Mouse (Mus musculus) stomach, embryonic 14.5 days (tissue): ENCODE measurements at regions not wholly inside any gene's neighbourhood (a gene's known extent, or its start where the extent isn't known, plus 50 kb on each side); places are given as distances from the start of the nearest gene placed in this dataset.

Source experiments
- ATAC-seq: fragments of 200-750 bp; cut with Nextera tagmentation; 2 replicates; pipeline ENCODE4 v1.8.0; 2017; ENCODE audit warnings: low read depth, moderate TSS enrichment; ENCODE audit not compliant: insufficient number of reproducible peaks, insufficient read depth, low FRiP score
- H3K27ac ChIP-seq: fragments of 300-500 bp; sonication (generic); 2 replicates; pipeline ENCODE4 v1.5.1; 2014; ENCODE audit warnings: mild to moderate bottlenecking, low read length, moderate library complexity, mixed read lengths
- H3K27me3 ChIP-seq: fragments of 300-500 bp; sonication (generic); 2 replicates; pipeline ENCODE4 v1.6.1; 2014; ENCODE audit warnings: low read length, control low read depth, mixed read lengths; ENCODE audit not compliant: control insufficient read depth, insufficient read depth
- H3K36me3 ChIP-seq: fragments of 300-500 bp; sonication (generic); 2 replicates; pipeline ENCODE4 v1.6.1; 2014; ENCODE audit warnings: mild to moderate bottlenecking, control low read depth, low read length, moderate library complexity, mixed read lengths; ENCODE audit not compliant: control insufficient read depth, insufficient read depth
- H3K4me1 ChIP-seq: fragments of 300-500 bp; sonication (generic); 2 replicates; pipeline ENCODE4 v1.6.1; 2014; ENCODE audit warnings: low read length, control low read depth, mixed read lengths; ENCODE audit not compliant: control insufficient read depth, insufficient read depth
- H3K4me2 ChIP-seq: fragments of 300-500 bp; sonication (generic); replicated peaks from 2 replicates; pipeline ENCODE4 v1.6.1; 2014; ENCODE audit warnings: low read depth, low read length, control low read depth
- H3K4me3 ChIP-seq: fragments of 300-500 bp; sonication (generic); 2 replicates; pipeline ENCODE4 v1.5.1; 2014; ENCODE audit warnings: low read depth, low read length, control low read depth
- H3K9ac ChIP-seq: fragments of 300-500 bp; sonication (generic); replicated peaks from 2 replicates; pipeline ENCODE4 v1.6.1; 2014; ENCODE audit warnings: low read depth, mild to moderate bottlenecking, control low read depth, low read length, moderate library complexity, mixed read lengths
- H3K9me3 ChIP-seq: fragments of 300-500 bp; sonication (generic); 2 replicates; pipeline ENCODE4 v1.6.1; 2016; ENCODE audit warnings: low read depth, low read length, control low read depth; ENCODE audit not compliant: control insufficient read depth
- WGBS: fragments of 180-500 bp; shearing (Covaris S2); extraction: QIAGEN DNeasy Blood & Tissue Kit; methylation state at CpG from one replicate; pipeline ENCODE4 v1.1.7; 2014; 5-methylcytosine and 5-hydroxymethylcytosine counted together

DNA sequence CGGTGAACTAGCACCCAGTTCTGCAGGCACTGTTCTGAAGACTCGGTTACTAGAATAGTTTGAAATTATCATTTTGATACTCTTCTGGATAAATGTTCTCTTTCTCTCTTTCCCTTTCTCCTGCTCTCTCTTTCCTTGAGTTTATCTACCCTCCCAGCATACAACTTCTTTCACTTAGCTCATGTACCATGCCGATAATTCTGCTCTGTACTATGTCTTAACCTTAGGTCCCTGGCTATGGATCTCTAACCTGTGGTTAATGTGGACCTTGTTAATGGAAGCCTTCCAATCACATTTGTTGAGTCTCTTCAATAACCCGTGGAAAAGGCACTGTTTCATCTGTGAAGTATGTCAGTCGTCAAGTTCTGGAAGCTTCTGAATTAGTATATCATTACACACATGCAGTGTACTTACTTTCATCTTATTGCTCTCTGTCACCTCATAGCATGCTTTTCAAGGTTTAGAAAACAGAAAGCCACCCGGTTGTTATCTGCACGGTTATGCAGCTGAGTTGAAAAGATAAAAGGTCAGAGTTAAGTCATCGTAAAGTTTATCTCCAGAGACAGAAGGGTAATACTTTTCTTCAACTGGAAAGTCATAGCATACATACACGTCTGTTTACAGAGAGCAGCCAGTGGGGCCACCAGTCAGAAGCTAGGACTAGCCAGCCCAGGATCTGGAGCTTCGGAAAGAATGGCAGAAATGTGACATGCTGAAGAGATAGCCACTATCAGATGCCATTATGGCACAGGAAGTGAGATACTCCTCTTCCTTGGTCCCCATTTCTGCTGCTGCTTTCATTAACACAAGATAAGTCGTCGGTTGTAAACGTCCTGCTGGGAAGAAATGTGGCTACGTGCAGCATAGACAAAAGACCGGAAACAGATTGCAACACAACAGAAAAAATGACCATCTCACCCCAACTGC, 157.6 kb upstream of the Rspo3 start:
- Histone ChIP-seq H3K9me3 (no peaks in the 10 kb centered on the region), H3K4me3 (no peak overlapping the region), H3K36me3 (no peaks in the 10 kb centered on the region), H3K27me3 (no peaks in the 10 kb centered on the region), H3K4me1 (no peaks in the 10 kb centered on the region), H3K4me2 (no peak overlapping the region), H3K9ac (no peak overlapping the region), H3K27ac (no peak overlapping the region)
- WGBS = 51% methylated on average over 15 of the region's 15 CpGs
- no peak for ATAC-seq

DNA sequence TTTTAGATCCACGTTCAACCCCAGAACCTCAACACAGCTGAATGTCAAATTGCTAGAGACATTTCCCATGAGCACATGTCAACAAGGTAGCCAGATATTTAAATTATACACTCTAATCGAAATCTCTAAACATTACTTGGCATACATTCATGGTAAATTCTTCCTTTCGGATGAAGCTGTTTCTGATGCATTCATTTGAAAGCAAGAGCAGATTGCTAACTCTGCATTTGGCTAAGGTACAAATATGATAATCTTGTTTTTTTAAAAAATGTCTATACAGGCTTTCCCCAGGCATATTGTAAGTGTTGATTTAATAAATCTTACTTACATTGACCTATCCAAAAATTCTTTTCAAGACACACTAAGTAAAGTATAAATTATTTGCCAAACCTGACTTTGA, 153.9 kb upstream of the Rspo3 start:
- no peaks in the 10 kb centered on the region for H3K27me3 ChIP-seq
- 49% methylated on average over 3 of the region's 3 CpGs for WGBS

DNA sequence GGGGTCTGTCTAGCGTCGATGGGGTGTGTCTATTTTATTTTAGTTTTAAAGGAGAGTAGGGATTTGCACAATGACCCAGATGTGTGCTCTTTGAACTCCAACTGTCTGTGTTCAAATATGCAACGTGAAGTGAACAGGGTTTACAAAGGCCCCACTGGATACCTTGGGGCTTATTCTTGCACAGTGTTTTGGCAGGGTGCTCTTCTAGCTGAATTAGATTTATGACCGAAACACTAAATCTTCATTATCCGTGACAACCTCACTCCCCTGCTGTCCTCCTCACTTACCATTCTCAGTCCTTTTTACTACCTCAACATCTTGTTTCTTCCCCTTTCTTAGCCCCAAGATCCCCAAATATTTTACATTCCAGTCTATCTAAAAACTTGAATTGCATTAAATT, 151.3 kb upstream of the Rspo3 start:
- Histone ChIP-seq H3K9ac (no peak overlapping the region), H3K36me3 (no peaks in the 10 kb centered on the region), H3K27me3 (no peaks in the 10 kb centered on the region), H3K9me3 (no peaks in the 10 kb centered on the region), H3K4me2 (no peak overlapping the region), H3K4me1 (no peaks in the 10 kb centered on the region), H3K27ac (no peak overlapping the region), H3K4me3 (no peak overlapping the region)
- 55% methylated on average over 5 of the region's 5 CpGs for WGBS
- no peak for ATAC-seq

More for the DNA sequence above, 153.9 kb upstream of the Rspo3 start:
- no peak overlapping the region for H3K4me2 ChIP-seq
- H3K4me1 ChIP-seq = no peaks in the 10 kb centered on the region
- no peak for ATAC-seq
- H3K27ac ChIP-seq = no peak overlapping the region
- H3K9ac ChIP-seq = no peak overlapping the region
- H3K9me3 ChIP-seq = no peaks in the 10 kb centered on the region
- H3K36me3 ChIP-seq = no peaks in the 10 kb centered on the region
- H3K4me3 ChIP-seq = no peak overlapping the region

DNA sequence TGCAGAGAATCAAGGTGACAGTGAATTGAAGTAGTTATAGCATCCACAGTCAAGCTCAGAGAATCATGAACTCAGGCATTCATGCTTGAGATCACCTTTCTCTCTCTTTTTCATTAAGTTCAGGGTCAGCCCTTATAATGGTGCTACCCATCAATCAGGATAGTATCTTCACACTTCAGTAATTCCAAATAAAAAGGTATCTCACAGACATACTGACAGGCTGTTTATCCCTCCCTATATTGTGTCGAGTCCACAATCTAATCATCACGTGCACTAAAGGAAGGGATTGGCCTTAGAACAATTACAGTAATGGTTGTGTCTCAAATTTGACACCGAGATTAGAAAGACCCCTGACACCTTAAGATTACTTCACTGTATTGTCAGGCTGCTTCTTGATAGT, 138.7 kb upstream of the Rspo3 start:
- no peak overlapping the region for H3K9ac ChIP-seq
- H3K36me3 ChIP-seq = no peaks in the 10 kb centered on the region
- no peak for ATAC-seq
- WGBS = 41% methylated on average over 3 of the region's 3 CpGs
- H3K27me3 ChIP-seq = no peaks in the 10 kb centered on the region
- no peak overlapping the region for H3K4me2 ChIP-seq
- H3K4me3 ChIP-seq = no peak overlapping the region
- H3K4me1 ChIP-seq = no peaks in the 10 kb centered on the region
- no peaks in the 10 kb centered on the region for H3K9me3 ChIP-seq
- no peak overlapping the region for H3K27ac ChIP-seq

DNA sequence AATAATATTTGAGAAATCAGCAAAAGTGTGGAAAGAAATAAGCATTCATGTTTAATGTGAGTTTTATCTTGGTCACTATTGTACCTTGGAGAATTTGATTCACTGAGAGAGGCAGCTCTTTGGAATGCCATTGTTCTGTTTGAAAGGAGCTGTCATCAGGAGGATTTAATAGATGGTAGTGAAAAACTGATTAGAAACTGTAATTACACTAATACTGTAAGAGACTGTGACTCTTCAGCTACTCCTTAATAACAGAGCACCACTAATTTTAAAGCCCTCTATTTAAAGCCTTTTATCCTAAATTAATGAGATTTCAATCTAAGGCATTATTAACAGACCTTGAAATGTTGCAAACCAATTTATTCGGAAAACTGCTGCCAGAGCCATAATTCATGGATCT, 126.1 kb upstream of the Rspo3 start:
- no peaks in the 10 kb centered on the region for H3K9me3 ChIP-seq
- no peaks in the 10 kb centered on the region for H3K36me3 ChIP-seq
- H3K4me1 ChIP-seq = no peaks in the 10 kb centered on the region
- H3K4me3 ChIP-seq = no peak overlapping the region
- no peaks in the 10 kb centered on the region for H3K27me3 ChIP-seq
- no peak overlapping the region for H3K4me2 ChIP-seq
- no peak overlapping the region for H3K9ac ChIP-seq
- H3K27ac ChIP-seq = no peak overlapping the region
- WGBS = 69% methylated on average over 1 of the region's 1 CpGs
- ATAC-seq = no peak

DNA sequence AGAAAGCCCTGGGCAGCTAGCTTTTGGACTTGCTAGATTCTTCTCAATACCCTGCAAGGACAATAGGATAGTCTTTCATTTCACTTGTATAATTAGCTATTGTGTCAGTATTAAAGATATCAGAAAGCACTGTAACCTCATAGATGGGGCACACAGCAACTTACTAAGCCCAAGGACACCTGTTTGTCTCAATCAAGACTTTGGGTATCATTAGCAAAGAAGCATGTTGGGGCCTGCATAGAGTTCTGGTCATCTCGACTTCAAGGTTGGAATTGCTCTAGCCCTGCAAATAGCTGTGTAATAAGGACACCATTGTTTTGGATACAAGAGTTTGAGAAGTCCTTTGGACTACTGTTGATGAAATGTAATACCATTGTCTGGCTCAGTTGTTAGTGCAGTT, 104.6 kb upstream of the Rspo3 start:
- H3K27me3 ChIP-seq = no peaks in the 10 kb centered on the region

DNA sequence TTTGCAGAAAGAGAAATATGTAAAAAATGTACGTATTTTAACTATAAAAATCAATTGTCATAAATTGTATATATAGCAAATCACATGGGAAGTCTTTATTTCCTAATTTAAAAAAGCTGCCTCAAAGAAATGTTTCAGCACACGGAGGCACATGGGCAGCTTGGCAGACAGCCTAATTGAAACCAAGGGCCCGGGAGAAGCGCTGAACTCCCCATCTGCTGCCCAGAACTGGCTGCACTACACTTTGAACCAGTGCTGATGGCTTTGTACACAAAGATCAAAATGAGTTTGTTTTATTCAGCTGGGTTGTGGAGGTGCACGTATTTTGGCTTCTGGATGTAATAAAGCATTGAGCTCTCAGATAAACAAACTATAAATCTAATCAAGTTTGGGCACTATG, 100.2 kb upstream of the Rspo3 start:
- WGBS = 28% methylated on average over 5 of the region's 5 CpGs
- no peaks in the 10 kb centered on the region for H3K4me1 ChIP-seq
- no peak overlapping the region for H3K4me3 ChIP-seq
- no peak for ATAC-seq
- no peak overlapping the region for H3K4me2 ChIP-seq
- no peaks in the 10 kb centered on the region for H3K27me3 ChIP-seq
- H3K9me3 ChIP-seq = no peaks in the 10 kb centered on the region
- no peak overlapping the region for H3K27ac ChIP-seq
- no peak overlapping the region for H3K9ac ChIP-seq
- H3K36me3 ChIP-seq = no peaks in the 10 kb centered on the region

More for the DNA sequence above, 104.6 kb upstream of the Rspo3 start:
- Histone ChIP-seq H3K27ac (no peak overlapping the region), H3K4me1 (no peaks in the 10 kb centered on the region), H3K9me3 (no peaks in the 10 kb centered on the region), H3K36me3 (no peaks in the 10 kb centered on the region), H3K9ac (no peak overlapping the region), H3K4me2 (no peak overlapping the region), H3K4me3 (no peak overlapping the region)
- no peak for ATAC-seq
- 60% methylated on average over 1 of the region's 1 CpGs for WGBS

DNA sequence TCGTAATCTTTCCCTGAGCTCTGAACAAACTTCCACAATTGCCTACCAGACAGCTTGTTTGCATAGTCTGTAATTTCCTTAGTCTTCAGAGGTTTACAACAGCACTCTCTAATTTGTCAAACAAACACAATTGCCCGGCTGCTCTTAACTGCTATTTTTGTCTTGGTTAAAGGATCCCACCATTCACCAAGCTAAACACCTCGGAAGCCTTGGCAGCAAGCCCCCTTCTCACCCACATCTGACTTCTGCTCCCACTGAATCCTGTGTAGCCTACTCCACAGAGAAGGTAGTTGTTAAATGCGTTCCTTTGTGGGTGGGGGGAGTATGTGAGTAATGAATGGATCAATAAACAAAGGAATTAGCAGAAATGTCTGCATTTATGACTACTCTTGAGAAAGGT, 59.8 kb upstream of the Rspo3 start:
- no peak for ATAC-seq
- Histone ChIP-seq H3K9ac (no peak overlapping the region), H3K4me1 (no peaks in the 10 kb centered on the region), H3K27me3 (no peaks in the 10 kb centered on the region), H3K36me3 (no peaks in the 10 kb centered on the region), H3K4me2 (no peak overlapping the region), H3K27ac (no peak overlapping the region), H3K4me3 (no peak overlapping the region), H3K9me3 (no peaks in the 10 kb centered on the region)
- 22% methylated on average over 4 of the region's 4 CpGs for WGBS

DNA sequence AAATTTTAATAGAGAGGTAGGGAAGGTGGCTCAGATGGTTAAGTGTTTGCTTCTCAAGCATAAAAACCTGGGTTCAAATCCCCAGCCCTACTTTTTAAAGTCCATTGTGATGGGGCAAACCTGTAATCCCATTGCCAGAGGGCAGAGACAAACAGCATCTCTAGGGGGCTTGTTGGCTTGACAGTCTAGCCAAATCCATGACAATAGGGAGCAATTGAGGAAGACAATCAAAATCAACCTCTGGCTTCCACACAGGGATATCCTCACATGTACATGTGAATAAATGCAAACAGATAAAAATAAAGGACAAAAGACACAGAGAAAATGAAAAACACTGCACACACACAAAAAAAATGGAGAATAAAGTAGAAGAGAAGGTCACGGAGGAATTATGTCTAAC, 59.3 kb upstream of the Rspo3 start:
- WGBS = 62% methylated on average over 1 of the region's 1 CpGs
- ATAC-seq = no peak
- no peaks in the 10 kb centered on the region for H3K4me1 ChIP-seq
- no peak overlapping the region for H3K4me3 ChIP-seq
- no peak overlapping the region for H3K27ac ChIP-seq
- H3K4me2 ChIP-seq = no peak overlapping the region
- no peaks in the 10 kb centered on the region for H3K36me3 ChIP-seq
- H3K27me3 ChIP-seq = no peaks in the 10 kb centered on the region
- H3K9ac ChIP-seq = no peak overlapping the region
- H3K9me3 ChIP-seq = no peaks in the 10 kb centered on the region
